Mouse (Mus musculus): ENCODE results near the gene Efnb1. TPM values are rescaled to one million over a fixed set of nuclear protein-coding genes. Genes with fewer than 3 reads are reported as not detected.
A peak's percentile ranks its signal among the peaks of the same experiment; 100 is the strongest.

Gene Efnb1
- polyA plus RNA-seq, 1 experiment from 2014 or later: 31.4 TPM

GRCm38 (mm10) chrX:99164111-99164510 lies 28.2 kb downstream of the Efnb1 start:
- peaks cover 3% of the 10 kb centered on the region; the same call in 1 of the 2 replicates for H3K27me3 ChIP-seq (replicated peaks)
- no peaks in the 10 kb centered on the region for H3K9me3 ChIP-seq
- no peak overlapping the region for H3K4me3 ChIP-seq (replicated peaks)
- no peak overlapping the region for H3K27ac ChIP-seq
- no peak for ATAC-seq
- H3K4me1 ChIP-seq (replicated peaks): no peaks in the 10 kb centered on the region
- no peak overlapping the region for H3K4me2 ChIP-seq (replicated peaks)
- H3K9ac ChIP-seq: no peak overlapping the region
- H3K36me3 ChIP-seq: no peaks in the 10 kb centered on the region
- WGBS: 88% methylated on average over 2 of the region's 2 CpGs

GRCm38 (mm10) chrX:99164855-99165368 lies 29.0 kb downstream of the Efnb1 start:
- Histone ChIP-seq H3K4me2 (replicated peaks) (no peak overlapping the region), H3K4me3 (replicated peaks) (no peak overlapping the region), H3K4me1 (replicated peaks) (no peaks in the 10 kb centered on the region), H3K27me3 (replicated peaks) (peaks cover 3% of the 10 kb centered on the region; the same call in 1 of the 2 replicates), H3K36me3 (no peaks in the 10 kb centered on the region), H3K9me3 (no peaks in the 10 kb centered on the region), H3K27ac (no peak overlapping the region), H3K9ac (no peak overlapping the region)
- WGBS: 61% methylated on average over 4 of the region's 4 CpGs
- ATAC-seq: no peak

GRCm38 (mm10) chrX:99167014-99167413 lies 31.1 kb downstream of the Efnb1 start:
- no peak overlapping the region for H3K4me3 ChIP-seq (replicated peaks)
- no peaks in the 10 kb centered on the region for H3K36me3 ChIP-seq
- no peaks in the 10 kb centered on the region for H3K4me1 ChIP-seq (replicated peaks)
- WGBS: 71% methylated on average over 1 of the region's 1 CpGs
- no peak overlapping the region for H3K9ac ChIP-seq
- no peak overlapping the region for H3K4me2 ChIP-seq (replicated peaks)
- no peaks in the 10 kb centered on the region; the same call in none of the 2 replicates for H3K27me3 ChIP-seq (replicated peaks)
- no peak overlapping the region for H3K27ac ChIP-seq
- ATAC-seq: no peak
- no peaks in the 10 kb centered on the region for H3K9me3 ChIP-seq

GRCm38 (mm10) chrX:99167550-99167949 lies 31.6 kb downstream of the Efnb1 start:
- H3K27ac ChIP-seq: no peak overlapping the region
- H3K9ac ChIP-seq: no peak overlapping the region
- no peaks in the 10 kb centered on the region; the same call in none of the 2 replicates for H3K27me3 ChIP-seq (replicated peaks)
- H3K4me2 ChIP-seq (replicated peaks): no peak overlapping the region
- 51% methylated on average over 7 of the region's 7 CpGs for WGBS
- no peak for ATAC-seq
- H3K4me3 ChIP-seq (replicated peaks): no peak overlapping the region
- H3K4me1 ChIP-seq (replicated peaks): no peaks in the 10 kb centered on the region
- no peaks in the 10 kb centered on the region for H3K36me3 ChIP-seq
- no peaks in the 10 kb centered on the region for H3K9me3 ChIP-seq

GRCm38 (mm10) chrX:99172301-99172700 lies 36.4 kb downstream of the Efnb1 start:
- H3K9ac ChIP-seq: no peak overlapping the region
- no peaks in the 10 kb centered on the region for H3K9me3 ChIP-seq
- no peaks in the 10 kb centered on the region; the same call in none of the 2 replicates for H3K27me3 ChIP-seq (replicated peaks)
- no peak overlapping the region for H3K4me3 ChIP-seq (replicated peaks)
- no peak overlapping the region for H3K4me2 ChIP-seq (replicated peaks)
- ATAC-seq: peak; percentile 49
- WGBS: 49% methylated on average over 5 of the region's 5 CpGs
- H3K27ac ChIP-seq: 0 out of 2 replicates have a peak overlapping the region, but pooled peaks have one; percentile 27
- H3K4me1 ChIP-seq (replicated peaks): no peaks in the 10 kb centered on the region
- H3K36me3 ChIP-seq: no peaks in the 10 kb centered on the region

GRCm38 (mm10) chrX:99185081-99185596 lies 49.2 kb downstream of the Efnb1 start:
- no peak overlapping the region for H3K9ac ChIP-seq
- no peak for ATAC-seq

GRCm38 (mm10) chrX:99186497-99187435 lies 50.8 kb downstream of the Efnb1 start:
- no peak overlapping the region for H3K27ac ChIP-seq
- H3K4me2 ChIP-seq (replicated peaks): no peak overlapping the region
- H3K9me3 ChIP-seq: no peaks in the 10 kb centered on the region
- H3K4me1 ChIP-seq (replicated peaks): no peaks in the 10 kb centered on the region
- peaks cover 12% of the 10 kb centered on the region for H3K27me3 ChIP-seq (replicated peaks)
- no peaks in the 10 kb centered on the region for H3K36me3 ChIP-seq
- no peak for ATAC-seq
- H3K9ac ChIP-seq: no peak overlapping the region
- H3K4me3 ChIP-seq (replicated peaks): no peak overlapping the region
- WGBS: 51% methylated on average over 10 of the region's 10 CpGs

More at GRCm38 (mm10) chrX:99185081-99185596, 49.2 kb downstream of the Efnb1 start:
- WGBS: 64% methylated on average over 9 of the region's 9 CpGs
- no peak overlapping the region for H3K4me2 ChIP-seq (replicated peaks)
- no peaks in the 10 kb centered on the region for H3K4me1 ChIP-seq (replicated peaks)
- peaks cover 12% of the 10 kb centered on the region for H3K27me3 ChIP-seq (replicated peaks)
- H3K9me3 ChIP-seq: no peaks in the 10 kb centered on the region
- H3K4me3 ChIP-seq (replicated peaks): no peak overlapping the region
- H3K36me3 ChIP-seq: no peaks in the 10 kb centered on the region
- no peak overlapping the region for H3K27ac ChIP-seq

- no peak overlapping the region for H3K9ac ChIP-seq
- H3K9me3 ChIP-seq: no peaks in the 10 kb centered on the region
- ATAC-seq: no peak
These were observed 55.6 kb downstream of the Efnb1 start for GRCm38 (mm10) chrX:99191441-99192087.

GRCm38 (mm10) chrX:99196910-99197309 lies 61.0 kb downstream of the Efnb1 start:
- ATAC-seq: no peak
- Histone ChIP-seq H3K27me3 (replicated peaks) (peaks cover 8% of the 10 kb centered on the region; the same call in 1 of the 2 replicates), H3K27ac (no peak overlapping the region), H3K4me1 (replicated peaks) (no peaks in the 10 kb centered on the region), H3K9ac (no peak overlapping the region), H3K4me3 (replicated peaks) (no peak overlapping the region), H3K9me3 (no peaks in the 10 kb centered on the region), H3K36me3 (no peaks in the 10 kb centered on the region), H3K4me2 (replicated peaks) (no peak overlapping the region)
- WGBS: 49% methylated on average over 9 of the region's 9 CpGs

More at GRCm38 (mm10) chrX:99191441-99192087, 55.6 kb downstream of the Efnb1 start:
- H3K4me2 ChIP-seq (replicated peaks): no peak overlapping the region
- 67% methylated on average over 10 of the region's 10 CpGs for WGBS
- no peaks in the 10 kb centered on the region for H3K4me1 ChIP-seq (replicated peaks)
- H3K27ac ChIP-seq: no peak overlapping the region
- no peaks in the 10 kb centered on the region for H3K36me3 ChIP-seq
- H3K4me3 ChIP-seq (replicated peaks): no peak overlapping the region
- H3K27me3 ChIP-seq (replicated peaks): peaks cover 14% of the 10 kb centered on the region; the same call in 1 of the 2 replicates

- Histone ChIP-seq H3K9ac (peak overlapping the region; percentile 32), H3K4me2 (replicated peaks) (peak overlapping the region; percentile 56), H3K36me3 (no peaks in the 10 kb centered on the region), H3K4me3 (replicated peaks) (peak overlapping the region; percentile 18), H3K27ac (peak overlapping the region; percentile 32), H3K9me3 (no peaks in the 10 kb centered on the region), H3K27me3 (replicated peaks) (peaks cover 8% of the 10 kb centered on the region; the same call in 1 of the 2 replicates), H3K4me1 (replicated peaks) (no peaks in the 10 kb centered on the region)
- ATAC-seq: peak; percentile 37; the same call in 1 of the 2 replicates
- WGBS: 33% methylated on average over 8 of the region's 9 CpGs
These were observed 62.6 kb downstream of the Efnb1 start for GRCm38 (mm10) chrX:99198532-99198931.

All from intestine, embryonic 15.5 days (tissue).